Mouse (Mus musculus) cerebellum, adult 18-20 months (tissue): Measurements from ENCODE around the gene Gna11.

Source experiments
- DNase-seq, 2 experiments: peaks; one replicate each; pipeline ENCODE4 v3.0.0; 2021

Gene Gna11

GRCm38 (mm10) chr10:81565257-81566228 lies 20.6 kb upstream of the Gna11 start:
- no peak for DNase-seq

- DNase-seq: peak; percentile 77 to 82
Measured at GRCm38 (mm10) chr10:81564734-81565133, 19.7 kb upstream of the Gna11 start.

- DNase-seq: peak in 1 of 2 experiments; percentile 65
Measured at GRCm38 (mm10) chr10:81564216-81564615, 19.2 kb upstream of the Gna11 start.

- DNase-seq: no peak
Measured at GRCm38 (mm10) chr10:81563481-81563880, 18.5 kb upstream of the Gna11 start.

- no peak for DNase-seq
Measured at GRCm38 (mm10) chr10:81562411-81562810, 17.4 kb upstream of the Gna11 start.

GRCm38 (mm10) chr10:81560719-81561459 lies 15.9 kb upstream of the Gna11 start:
- DNase-seq: no peak

GRCm38 (mm10) chr10:81559627-81560539 lies 14.9 kb upstream of the Gna11 start:
- peak; percentile 74 to 78 for DNase-seq

GRCm38 (mm10) chr10:81559163-81559626 lies 14.2 kb upstream of the Gna11 start, which contains the start of gene Aes:
Aes (plus strand) TSS chr10:81559488.
- peak; percentile 83 to 93 for DNase-seq

- DNase-seq: no peak
Measured at GRCm38 (mm10) chr10:81557491-81557890, 12.5 kb upstream of the Gna11 start.

- DNase-seq: no peak
Measured at GRCm38 (mm10) chr10:81556282-81556681, 11.3 kb upstream of the Gna11 start.

GRCm38 (mm10) chr10:81553807-81554755 lies 9.1 kb upstream of the Gna11 start:
- no peak for DNase-seq

- DNase-seq: no peak
Measured at GRCm38 (mm10) chr10:81553232-81553631, 8.2 kb upstream of the Gna11 start.

GRCm38 (mm10) chr10:81551597-81552102 lies 6.7 kb upstream of the Gna11 start:
- DNase-seq: peak; percentile 81 to 87

GRCm38 (mm10) chr10:81550257-81550656 lies 5.3 kb upstream of the Gna11 start:
- peak; percentile 58 to 68 for DNase-seq

- no peak for DNase-seq
Measured at GRCm38 (mm10) chr10:81548944-81549343, 4.0 kb upstream of the Gna11 start.

- DNase-seq: no peak
Measured at GRCm38 (mm10) chr10:81546788-81547571, 2.0 kb upstream of the Gna11 start.

GRCm38 (mm10) chr10:81546332-81546731 lies 1.3 kb upstream of the Gna11 start:
- no peak for DNase-seq

- no peak for DNase-seq
Measured at GRCm38 (mm10) chr10:81544296-81545160, 462 bp downstream of the Gna11 start.

GRCm38 (mm10) chr10:81543633-81544032 lies 1.4 kb downstream of the Gna11 start:
- peak in 1 of 2 experiments; percentile 33 for DNase-seq
